Mouse (Mus musculus): ENCODE measurements around the gene AC161166.1.

The AC161166.1 gene

DNA sequence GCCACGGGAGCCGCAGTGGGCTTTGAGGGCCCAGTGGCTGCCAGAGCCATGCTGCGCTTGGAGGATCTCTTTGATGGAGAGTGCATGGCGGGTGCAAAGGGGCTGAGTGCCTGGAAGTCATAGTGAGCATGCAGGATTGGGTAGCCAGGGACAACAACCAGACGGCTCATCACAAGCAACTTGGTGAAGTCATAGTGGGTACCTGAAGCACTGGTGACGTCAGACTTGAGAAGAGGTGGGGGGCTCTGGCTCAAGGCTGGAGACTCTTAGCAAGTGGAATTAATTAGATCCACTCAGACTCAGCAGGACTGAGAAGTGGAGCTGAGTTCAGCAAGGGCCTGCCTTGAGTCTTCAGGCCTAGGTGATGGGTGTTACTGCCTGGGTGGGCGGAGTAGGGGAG is at the start of gene AC161166.1:
Gene AC161166.1 (minus strand): TSS at position 101 of the 400 bp plus-strand sequence.
- DNase-seq, result no peak

DNA sequence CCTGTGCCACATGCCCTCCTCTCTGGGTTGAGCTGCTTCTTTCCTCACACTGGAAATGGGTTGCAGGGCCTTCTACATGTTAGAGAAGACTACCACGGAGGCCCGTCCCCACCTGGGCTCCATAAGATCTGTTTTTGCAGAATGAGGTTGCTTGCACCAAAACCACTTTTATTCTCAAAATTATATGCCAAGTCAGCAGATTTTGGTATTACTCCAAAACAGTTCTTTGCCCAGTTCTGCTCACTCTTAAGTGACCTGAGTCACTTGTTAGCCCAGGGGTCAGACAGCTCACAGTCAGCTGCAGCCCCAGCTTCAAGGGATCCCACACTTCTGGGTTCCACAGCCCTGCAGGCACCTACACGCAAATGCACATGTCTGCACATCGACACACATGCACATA is 49.2 kb upstream of the AC161166.1 start:
- no peak for DNase-seq

DNA sequence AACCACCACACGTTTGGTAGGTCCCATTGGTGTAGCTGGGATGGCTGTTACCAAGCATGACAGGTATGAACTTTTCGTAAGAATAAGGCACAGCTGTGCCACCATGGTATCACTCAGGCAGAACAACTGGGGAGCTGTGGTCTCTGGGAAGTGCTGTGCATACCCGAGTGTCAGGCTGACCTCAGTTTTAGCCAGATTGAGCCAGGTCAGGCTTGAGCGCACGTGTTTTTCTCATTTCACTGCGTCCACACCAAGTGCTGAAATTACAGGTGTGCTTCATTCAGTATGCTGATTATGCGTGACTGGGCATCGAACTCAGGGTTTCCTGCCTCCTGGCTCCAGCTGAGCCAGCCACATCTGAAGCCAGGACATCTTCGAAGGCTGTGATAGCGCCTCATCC is 43.5 kb upstream of the AC161166.1 start:
- no peak for DNase-seq

DNA sequence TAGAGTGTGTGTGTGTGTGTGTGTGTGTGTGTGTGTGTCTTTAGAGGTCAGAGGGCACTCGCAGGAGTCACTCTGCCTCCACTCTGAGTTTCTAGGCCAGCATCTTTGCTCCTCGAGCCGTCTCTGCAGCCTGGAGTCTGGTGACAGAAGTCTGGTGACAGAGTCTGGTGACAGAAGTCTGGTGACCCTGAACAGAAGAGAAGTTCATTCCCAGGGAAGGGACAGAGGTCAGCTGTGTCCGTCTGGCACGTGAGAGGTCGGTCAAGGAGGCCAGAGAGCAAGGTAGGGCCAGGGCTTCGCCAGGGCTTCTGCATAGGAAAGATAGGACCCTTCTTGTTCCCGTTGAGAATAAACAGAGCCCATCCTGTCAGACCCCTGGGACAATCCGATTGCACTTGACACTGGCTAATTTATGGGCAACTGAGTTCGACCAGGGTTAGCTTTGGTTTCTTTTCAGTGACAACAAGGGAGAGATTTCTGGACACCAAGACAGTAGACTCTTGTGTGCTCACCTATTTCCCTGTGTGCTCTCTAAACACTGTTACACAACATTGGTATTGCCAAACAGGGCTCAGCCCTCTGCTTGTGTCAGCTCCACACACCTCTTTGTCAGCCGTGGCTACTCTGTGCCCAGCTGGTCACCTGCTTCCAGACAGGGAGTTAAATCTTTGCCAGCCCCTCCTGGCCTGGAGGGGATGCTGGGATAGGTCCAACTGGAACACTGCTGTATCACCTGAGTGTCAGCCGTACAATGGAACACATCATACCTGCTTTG is 39.9 kb upstream of the AC161166.1 start:
- no peak for DNase-seq

DNA sequence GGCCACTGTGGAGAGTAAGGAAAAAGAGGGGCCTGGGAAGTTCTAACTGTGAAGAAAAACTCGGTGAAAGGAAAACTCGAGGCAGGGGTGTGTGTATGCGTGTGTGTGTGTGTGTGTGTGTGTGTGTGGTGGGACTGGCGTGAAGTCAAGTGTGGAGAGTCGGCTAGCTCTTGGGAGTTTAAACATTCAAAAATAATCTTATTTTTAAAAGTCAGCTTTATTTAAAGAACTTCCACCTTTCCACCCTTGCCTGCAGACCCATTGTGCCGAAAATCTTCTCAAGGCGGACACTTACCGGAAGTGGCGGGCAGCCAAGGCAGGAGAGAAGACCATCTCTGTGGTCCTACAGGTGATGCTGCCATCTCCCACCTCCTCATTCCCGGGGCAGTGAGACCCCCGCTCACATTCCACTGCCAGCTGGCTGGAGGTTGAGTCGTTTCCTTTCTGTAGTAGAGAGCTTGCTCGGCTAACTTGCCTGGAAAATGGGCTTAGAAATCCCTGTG is 35.3 kb upstream of the AC161166.1 start:
- no peak for DNase-seq

DNA sequence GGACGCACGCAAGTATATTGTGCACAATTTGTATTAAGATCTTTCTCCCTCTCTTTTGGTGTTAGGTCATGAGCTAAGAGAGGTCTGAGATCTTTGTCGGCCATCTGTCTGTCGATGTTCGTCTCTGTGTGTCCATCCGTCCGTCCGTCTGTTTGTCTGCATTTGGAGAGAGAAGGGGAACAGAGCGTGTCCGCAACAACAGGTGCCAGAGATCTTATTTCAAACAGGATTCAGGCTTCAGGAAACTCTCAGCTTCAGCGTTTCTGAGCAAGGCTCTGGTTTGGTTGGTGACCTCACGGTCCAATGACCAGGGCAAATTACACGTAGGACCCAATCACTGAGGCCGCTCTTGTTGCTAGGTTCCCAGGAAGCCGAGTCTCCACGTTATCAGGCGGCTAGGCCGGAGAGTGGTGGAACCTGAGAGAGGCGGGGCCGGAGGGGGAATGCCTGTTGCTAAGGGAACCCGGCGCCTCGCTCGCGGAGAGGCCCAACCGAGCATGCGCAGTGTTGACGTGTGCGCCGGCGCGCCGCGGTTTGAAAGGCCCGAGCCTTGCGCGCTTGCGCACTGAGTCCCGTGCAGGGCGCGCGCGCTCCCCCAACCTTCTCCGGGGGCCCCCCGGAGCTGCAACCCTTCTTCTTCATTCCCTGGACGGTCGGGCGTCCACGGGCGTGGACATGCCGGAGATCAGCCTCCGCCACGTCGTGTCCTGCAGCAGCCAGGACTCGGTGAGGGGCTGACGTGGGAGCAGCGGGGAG is 34.6 kb upstream of the AC161166.1 start:
- peak; percentile 99 for DNase-seq

DNA sequence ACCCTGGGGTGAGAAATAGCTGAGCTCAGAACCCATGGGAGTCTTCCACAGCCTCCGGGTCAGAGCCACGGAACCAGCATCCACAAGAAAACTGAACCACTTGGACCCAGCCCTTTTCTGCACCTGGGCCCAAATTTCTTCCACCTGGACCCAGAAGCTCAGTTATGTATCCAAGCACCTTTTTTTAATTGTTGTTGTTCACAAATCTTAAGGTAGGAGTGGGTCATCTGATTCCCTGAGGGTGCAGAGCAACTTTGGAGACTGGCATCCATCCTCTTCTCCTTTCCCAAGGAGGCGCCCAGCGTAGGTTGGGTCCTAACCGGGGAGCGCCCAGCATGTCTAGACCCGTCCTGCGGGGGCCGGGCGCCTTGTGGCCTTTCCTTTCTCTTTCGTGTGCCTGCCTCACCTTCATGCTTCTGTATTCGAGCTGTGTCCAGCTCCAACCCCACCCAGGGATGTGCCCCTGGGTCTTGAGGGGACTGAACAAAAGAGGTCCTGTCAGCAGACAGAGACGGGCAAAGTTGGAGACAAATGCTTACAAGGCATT is 33.9 kb upstream of the AC161166.1 start, which contains the start of the genes Pinlyp and Xrcc1:
Gene Pinlyp (minus strand): TSS at position 51 of the 547 bp plus-strand sequence.
Gene Xrcc1 (plus strand): TSS at position 222 of the 547 bp plus-strand sequence.
- DNase-seq, result no peak

DNA sequence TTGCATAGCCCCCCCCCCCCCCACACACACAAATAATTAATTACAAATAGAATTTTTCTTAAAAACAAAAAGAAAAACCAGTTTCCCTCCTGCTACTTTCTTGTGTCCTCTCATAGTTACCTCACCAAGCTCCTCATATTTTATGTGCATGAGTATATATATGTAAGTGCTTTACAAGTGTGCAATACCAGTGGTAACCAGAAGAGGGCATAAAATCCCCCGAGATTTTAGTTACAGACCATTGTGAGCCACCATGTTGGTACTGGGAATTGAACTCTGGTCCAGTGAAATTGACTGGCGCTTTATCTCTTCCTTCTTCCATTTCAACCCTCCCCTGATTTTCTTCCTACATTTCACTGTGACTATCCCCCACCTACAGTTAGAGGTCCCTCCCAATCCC is 32.3 kb upstream of the AC161166.1 start:
- no peak for DNase-seq

DNA sequence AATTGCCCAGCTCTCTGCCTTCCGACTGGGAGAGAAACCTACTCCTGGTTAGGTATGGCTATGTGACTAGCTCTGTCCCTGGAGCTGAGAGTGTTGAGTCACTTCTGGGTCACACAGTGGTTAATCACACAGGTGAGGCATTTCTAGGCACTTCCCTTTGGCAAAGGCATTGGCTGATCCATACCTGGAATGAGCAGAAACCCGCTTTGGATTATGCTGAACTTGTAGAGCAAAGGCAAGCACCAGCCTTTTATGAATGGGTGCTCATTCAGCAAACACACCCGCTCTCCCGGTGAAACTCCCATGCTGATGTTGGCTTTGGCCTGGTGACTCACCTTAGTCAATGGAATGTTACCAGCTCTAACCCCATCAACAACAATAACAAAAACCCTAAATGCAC is 27.4 kb upstream of the AC161166.1 start:
- no peak for DNase-seq

- DNase-seq, result no peak
These were observed 26.4 kb upstream of the AC161166.1 start for GRCm38 (mm10) chr7:24538701-24539100.

DNA sequence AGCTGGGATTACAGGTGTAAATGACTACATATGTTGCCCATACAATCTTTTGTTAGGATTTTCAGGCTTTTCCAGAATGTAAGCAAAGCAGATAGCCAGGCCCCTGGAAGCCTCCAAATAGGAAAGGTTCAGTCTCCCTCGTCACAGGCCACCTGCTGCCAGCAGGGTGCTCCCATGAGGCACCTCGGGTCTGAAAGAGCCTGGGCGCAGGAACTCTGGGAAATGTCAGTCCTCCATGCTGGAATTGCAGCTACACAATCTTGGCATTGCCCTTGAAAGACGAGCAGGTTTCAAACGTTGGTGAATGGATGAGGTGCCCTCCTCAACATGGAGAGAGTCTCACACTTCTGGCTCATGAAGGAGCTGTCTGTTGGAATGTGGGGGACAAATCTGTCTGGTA is 25.9 kb upstream of the AC161166.1 start:
- no peak for DNase-seq

GRCm38 (mm10) chr7:24537591-24537990 is 25.3 kb upstream of the AC161166.1 start:
- no peak for DNase-seq

DNA sequence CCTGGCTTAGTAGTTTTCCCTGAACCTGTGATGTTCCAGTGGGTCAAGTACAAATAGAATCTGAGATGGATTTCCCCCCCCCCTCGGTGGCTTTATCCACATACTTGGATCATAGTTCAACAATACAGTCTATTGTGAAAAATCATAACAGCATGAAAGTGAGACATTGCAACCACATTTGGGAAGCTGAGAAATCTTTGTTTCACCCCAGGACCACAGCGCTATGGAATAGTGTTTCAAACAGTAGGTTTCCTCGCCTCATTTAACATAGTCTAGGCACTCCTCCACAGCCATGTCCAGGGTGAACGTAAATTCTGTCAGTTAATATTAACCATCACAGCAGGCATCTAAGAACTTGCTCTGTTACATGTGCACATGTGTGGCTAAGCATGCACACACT is 24.8 kb upstream of the AC161166.1 start:
- no peak for DNase-seq

DNA sequence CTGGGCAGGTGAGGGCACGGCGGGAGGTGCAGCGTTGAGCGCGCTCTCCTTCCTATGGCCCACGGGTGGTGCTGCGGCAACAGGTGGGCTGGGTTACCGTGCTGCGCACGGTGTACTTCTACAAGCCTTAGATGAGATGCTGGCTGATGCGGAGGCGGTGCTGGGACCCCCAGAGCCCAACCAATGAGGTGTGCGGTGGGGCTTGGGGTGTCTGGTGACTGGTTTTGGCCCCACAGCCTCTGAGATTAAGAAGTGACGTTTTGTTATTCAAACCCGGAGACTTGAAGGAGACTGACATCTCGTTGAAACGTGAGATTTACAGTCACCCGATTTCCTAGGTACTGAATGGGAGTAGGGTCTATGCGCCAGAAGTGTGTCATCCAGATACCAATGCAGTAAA is 22.0 kb upstream of the AC161166.1 start:
- DNase-seq, result no peak

- no peak for DNase-seq
These were observed 21.6 kb upstream of the AC161166.1 start for GRCm38 (mm10) chr7:24533806-24534205.

- no peak for DNase-seq
These were observed 20.8 kb upstream of the AC161166.1 start for GRCm38 (mm10) chr7:24533031-24533571.

GRCm38 (mm10) chr7:24531211-24531971 is 19.1 kb upstream of the AC161166.1 start:
- peak; percentile 85 for DNase-seq

GRCm38 (mm10) chr7:24530062-24530931 is 18.0 kb upstream of the AC161166.1 start, which contains the start of gene Irgq:
TSS of gene Irgq (plus strand) at chr7:24530689.
- peak; percentile 100 for DNase-seq

GRCm38 (mm10) chr7:24529580-24529979 is 17.3 kb upstream of the AC161166.1 start:
- DNase-seq, result no peak

DNA sequence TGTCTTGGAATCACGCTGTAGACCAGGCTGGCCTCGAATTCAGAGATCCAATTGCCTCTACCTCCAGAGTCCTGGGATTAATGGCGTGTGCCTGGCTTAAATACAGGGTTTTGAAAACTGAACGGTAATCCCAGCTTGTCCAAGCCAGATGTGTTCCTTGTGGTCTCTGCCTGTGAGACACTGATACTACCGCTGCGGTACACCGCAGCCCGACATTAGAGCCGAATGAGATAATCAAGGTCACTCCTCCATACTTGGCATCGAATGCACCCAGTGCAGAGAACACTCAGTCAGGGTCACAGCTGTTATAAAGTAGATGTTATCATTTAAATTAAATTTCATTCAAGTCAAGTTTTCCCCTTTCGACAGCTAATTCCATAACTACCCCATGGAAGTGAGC is 16.6 kb upstream of the AC161166.1 start:
- DNase-seq, result no peak

DNA sequence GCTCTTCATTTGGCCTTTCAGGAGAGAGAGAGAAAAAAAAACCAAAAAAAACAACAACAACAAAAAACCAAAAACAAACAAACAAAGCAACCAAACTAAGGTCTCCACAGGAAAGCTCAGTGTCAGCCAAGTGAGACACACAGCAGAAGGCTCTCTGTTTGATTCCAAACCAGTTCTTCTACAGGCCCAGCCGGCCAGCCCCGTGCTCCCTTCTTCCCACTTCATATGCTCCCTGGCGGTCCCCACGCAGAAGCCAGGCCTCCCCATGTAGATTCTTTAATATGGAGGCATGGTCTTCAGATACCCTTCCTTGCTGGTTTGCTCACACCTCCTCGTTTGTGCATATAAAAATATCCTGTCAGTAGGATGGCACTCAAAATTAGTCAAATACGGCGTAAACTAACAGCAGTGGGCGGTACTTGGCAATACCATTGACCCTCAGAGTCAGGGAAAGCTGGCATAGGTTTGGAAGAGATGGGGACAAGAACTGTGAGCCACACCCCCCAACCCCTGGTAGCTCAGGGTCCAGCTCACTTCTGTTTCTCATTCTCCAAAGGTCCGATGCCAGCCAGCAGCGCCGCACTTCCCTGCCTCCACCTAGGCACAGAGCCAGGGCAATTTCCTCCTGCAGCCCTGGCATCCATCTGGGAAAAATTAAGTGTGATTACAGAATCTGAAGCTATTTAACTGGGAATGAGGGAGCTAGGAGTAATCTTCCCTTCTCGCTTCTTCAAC is 13.6 kb upstream of the AC161166.1 start:
- DNase-seq, result no peak
